Mouse (Mus musculus): ENCODE measurements around the gene Cd300ld3.

DNA sequence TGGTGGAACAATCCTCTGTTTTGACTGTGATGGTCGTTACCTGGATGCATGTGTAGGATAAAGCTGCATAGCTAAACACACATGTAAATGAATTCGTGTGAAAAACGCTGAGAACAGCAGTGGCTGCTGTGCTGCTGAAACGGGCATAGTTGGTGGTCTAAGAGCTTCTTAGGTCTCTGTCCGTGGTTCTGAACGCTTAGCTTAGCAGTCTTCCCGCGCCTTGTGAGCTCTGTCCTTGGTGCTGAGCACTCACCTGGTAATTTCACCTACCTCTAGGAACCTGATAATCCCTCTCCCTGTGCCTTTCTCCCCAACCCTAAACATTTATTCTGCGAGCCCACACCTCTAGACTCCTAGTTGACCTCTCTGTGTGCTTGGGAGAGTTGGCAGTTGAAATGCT lies 4.0 kb upstream of the Cd300ld3 start:
- TF ChIP-seq CHD2 (IDR thresholded peaks at IDR 0.05; ENCODE audit: low read depth, low read length) (no peak), MAFK (IDR thresholded peaks at IDR 0.05; ENCODE audit: insufficient read depth, low read depth, low read length) (peak; percentile 99), ZC3H11A (IDR thresholded peaks at IDR 0.05; ENCODE audit: borderline replicate concordance, low read depth, low read length) (no peak)

Data from ES-E14 (cell line).